Mouse (Mus musculus) testis, adult 2 months (tissue): ENCODE data around the gene Mrpl54.

Experiments
- CTCF ChIP-seq: fragments of 200-500 bp; IDR thresholded peaks from 2 replicates; pipeline ENCODE4 v1.5.1; 2012; ENCODE audit warnings: low read depth, mild to moderate bottlenecking, inconsistent platforms, low read length, moderate library complexity; ENCODE audit not compliant: control insufficient read depth, insufficient read depth, insufficient replicate concordance
- POLR2A ChIP-seq: fragments of 200-500 bp; IDR thresholded peaks from 2 replicates; pipeline ENCODE4 v1.6.1; 2012; ENCODE audit warnings: low read depth, mild to moderate bottlenecking, inconsistent platforms, low read length, moderate library complexity; ENCODE audit not compliant: control insufficient read depth

- TF ChIP-seq POLR2A (peak; percentile 67), CTCF (no peak)
Observed at GRCm38 (mm10) chr10:81232580-81233225, 34.0 kb downstream of the Mrpl54 start, which contains the start of gene Zfr2.
